Comparison of ENCODE assay signal across 14 mouse cellular contexts in genomic region chr5:141202276-141203065, GRCm38 (mm10). TPM values are rescaled to one million over a fixed set of nuclear protein-coding genes. Genes with fewer than 3 reads are reported as not detected.
DNase-seq lines count a peak whose midpoint lies in the region; ATAC-seq and TF ChIP-seq lines count a peak whose summit lies in the region.
"Had no signal": no experiment of that assay in that cellular context is flagged by ENCODE, and none has a peak within 500 bp of the region (broad histone marks: within the 10 kb centered on the region; RNA-seq: fewer than 3 reads in every experiment).

No protein-coding gene starts in this region.

- no peak overlapping the region for H3ac ChIP-seq in C2C12 (ENCODE audit: control insufficient read depth, insufficient read length, low read depth)

- DNase-seq in cerebellum, postnatal 10 days: peak; percentile 43 to 54
- DNase-seq in cerebellum, adult 11 months: no peak
- DNase-seq in hindbrain, postnatal 0 days (ENCODE audit: low spot score): peak; percentile 42
- no peak for DNase-seq in forebrain, embryonic 10.5 days (ENCODE audit: extremely low spot score, low spot score)
- no peak for DNase-seq in spleen, postnatal 4 days (ENCODE audit: low spot score in 2 of 2)
- DNase-seq: kidney, adult 8-10 months; liver, embryonic 13.5 days; lung, postnatal 14 days had no signal

- H3K27ac ChIP-seq in intestine, embryonic 16.5 days (ENCODE audit: low read length): peak overlapping the region; percentile 48; the same call in 1 of the 2 replicates
- no peak overlapping the region for H3K27ac ChIP-seq in intestine, postnatal 0 days (ENCODE audit: low read depth, low read length)
- no peak overlapping the region for H3K27ac ChIP-seq in hindbrain, postnatal 0 days
- H3K27ac ChIP-seq in forebrain, embryonic 10.5 days: no peak overlapping the region
- H3K27ac ChIP-seq: liver, embryonic 13.5 days; midbrain, embryonic 12.5 days; neural tube, embryonic 12.5 days had no signal

- H3K9ac ChIP-seq in intestine, embryonic 16.5 days (ENCODE audit: low read depth, low read length): no peak overlapping the region
- H3K9ac ChIP-seq in intestine, postnatal 0 days (ENCODE audit: low read depth, low read length): no peak overlapping the region
- H3K9ac ChIP-seq in hindbrain, postnatal 0 days (replicated peaks; ENCODE audit: low read length): no peak overlapping the region
- H3K9ac ChIP-seq: liver, embryonic 13.5 days; midbrain, embryonic 12.5 days; neural tube, embryonic 12.5 days had no signal

- H3K9me3 ChIP-seq in intestine, embryonic 16.5 days (ENCODE audit: control insufficient read depth, low read length): no peaks in the 10 kb centered on the region
- H3K9me3 ChIP-seq in intestine, postnatal 0 days (ENCODE audit: control insufficient read depth): no peaks in the 10 kb centered on the region
- H3K9me3 ChIP-seq in hindbrain, postnatal 0 days (ENCODE audit: low read length): no peaks in the 10 kb centered on the region
- no peaks in the 10 kb centered on the region for H3K9me3 ChIP-seq in forebrain, embryonic 10.5 days
- H3K9me3 ChIP-seq: liver, embryonic 13.5 days; midbrain, embryonic 12.5 days; neural tube, embryonic 12.5 days had no signal

- no peak overlapping the region for H3K4me3 ChIP-seq in intestine, embryonic 16.5 days (ENCODE audit: low read length)
- H3K4me3 ChIP-seq in intestine, postnatal 0 days (ENCODE audit: low read depth, low read length): no peak overlapping the region
- no peak overlapping the region for H3K4me3 ChIP-seq in C2C12 (ENCODE audit: insufficient read depth, poor library complexity, severe bottlenecking)
- no peak overlapping the region for H3K4me3 ChIP-seq in hindbrain, postnatal 0 days (ENCODE audit: low read length)
- no peak overlapping the region for H3K4me3 ChIP-seq in forebrain, embryonic 10.5 days
- H3K4me3 ChIP-seq: liver, embryonic 13.5 days; midbrain, embryonic 12.5 days; neural tube, embryonic 12.5 days had no signal

- H3K79me2 ChIP-seq in C2C12 (ENCODE audit: control insufficient read depth, insufficient read depth): no peaks in the 10 kb centered on the region

- no peak for ATAC-seq in intestine, embryonic 16.5 days
- ATAC-seq in intestine, postnatal 0 days: no peak
- no peak for ATAC-seq in hindbrain, postnatal 0 days

- peaks cover 2% of the 10 kb centered on the region; the same call in 1 of the 2 replicates for H3K4me1 ChIP-seq in intestine, embryonic 16.5 days (ENCODE audit: control insufficient read depth, insufficient read depth, low read length)
- H3K4me1 ChIP-seq in intestine, postnatal 0 days (replicated peaks; ENCODE audit: control insufficient read depth, insufficient read depth, low read length): no peaks in the 10 kb centered on the region
- no peaks in the 10 kb centered on the region for H3K4me1 ChIP-seq in hindbrain, postnatal 0 days (ENCODE audit: insufficient read depth, low read length)
- H3K4me1 ChIP-seq in forebrain, embryonic 10.5 days: peaks cover 8% of the 10 kb centered on the region
- H3K4me1 ChIP-seq: liver, embryonic 13.5 days had no signal

- no peaks in the 10 kb centered on the region for H3K27me3 ChIP-seq in intestine, embryonic 16.5 days (replicated peaks; ENCODE audit: control insufficient read depth, insufficient read depth, low read length)
- H3K27me3 ChIP-seq in intestine, postnatal 0 days (replicated peaks; ENCODE audit: control insufficient read depth, insufficient read depth, low read length): no peaks in the 10 kb centered on the region
- no peaks in the 10 kb centered on the region for H3K27me3 ChIP-seq in C2C12 (ENCODE audit: control insufficient read depth, insufficient read depth, insufficient read length)
- H3K27me3 ChIP-seq in hindbrain, postnatal 0 days (ENCODE audit: insufficient read depth, low read length): no peaks in the 10 kb centered on the region
- H3K27me3 ChIP-seq in forebrain, embryonic 10.5 days (ENCODE audit: poor library complexity, severe bottlenecking): no peaks in the 10 kb centered on the region
- H3K27me3 ChIP-seq: liver, embryonic 13.5 days; midbrain, embryonic 12.5 days; neural tube, embryonic 12.5 days had no signal

- H3K79me3 ChIP-seq in C2C12 (ENCODE audit: low read depth): no peaks in the 10 kb centered on the region

- H3K36me3 ChIP-seq in intestine, embryonic 16.5 days (ENCODE audit: control insufficient read depth, insufficient read depth, low read length): no peaks in the 10 kb centered on the region
- no peaks in the 10 kb centered on the region for H3K36me3 ChIP-seq in intestine, postnatal 0 days (ENCODE audit: control insufficient read depth, insufficient read depth)
- H3K36me3 ChIP-seq in C2C12 (ENCODE audit: control insufficient read depth, insufficient read depth): no peaks in the 10 kb centered on the region
- no peaks in the 10 kb centered on the region for H3K36me3 ChIP-seq in hindbrain, postnatal 0 days (ENCODE audit: insufficient read depth, low read length)
- no peaks in the 10 kb centered on the region for H3K36me3 ChIP-seq in forebrain, embryonic 10.5 days (replicated peaks)
- H3K36me3 ChIP-seq: liver, embryonic 13.5 days; midbrain, embryonic 12.5 days; neural tube, embryonic 12.5 days had no signal

- TF ChIP-seq CTCF in intestine, postnatal 0 days (IDR thresholded peaks at IDR 0.05; ENCODE audit: low read depth): no peak
- no peak for TF ChIP-seq CTCF in C2C12 (IDR thresholded peaks at IDR 0.05; ENCODE audit: control insufficient read depth, insufficient read depth, insufficient read length)
- TF ChIP-seq CTCF in hindbrain, postnatal 0 days (IDR thresholded peaks at IDR 0.05; ENCODE audit: low read depth): no peak

- no peak overlapping the region for H3K4me2 ChIP-seq in intestine, embryonic 16.5 days (ENCODE audit: low read depth, low read length)
- no peak overlapping the region for H3K4me2 ChIP-seq in intestine, postnatal 0 days (replicated peaks; ENCODE audit: low read depth)
- H3K4me2 ChIP-seq in hindbrain, postnatal 0 days (ENCODE audit: low read depth, low read length): no peak overlapping the region
- H3K4me2 ChIP-seq: liver, embryonic 13.5 days; midbrain, embryonic 12.5 days; neural tube, embryonic 12.5 days had no signal

- 67% methylated on average over 11 of the region's 11 CpGs for WGBS in intestine, embryonic 16.5 days
- 74% methylated on average over 11 of the region's 11 CpGs for WGBS in intestine, postnatal 0 days
- 64% methylated on average over 11 of the region's 11 CpGs for WGBS in hindbrain, postnatal 0 days
- 88% methylated on average over 11 of the region's 11 CpGs for WGBS in forebrain, embryonic 10.5 days

TF ChIP-seq in C2C12, 6 proteins besides CTCF, POLR2A, EP300 and RAD21:
- TF ChIP-seq MYOD1 (IDR thresholded peaks at IDR 0.05; ENCODE audit: control insufficient read depth, insufficient read length, low read depth) (peak; percentile 8), MYOG (IDR thresholded peaks at IDR 0.05; ENCODE audit: control insufficient read depth, extremely low read depth, insufficient read length) (no peak)

RNA-seq across cellular contexts. Expression of gene Sdk1, which starts 38.8 kb away (rescaled TPM):
- 1.7 and 2.0 TPM in 2 replicates for polyA plus RNA-seq in intestine, embryonic 16.5 days (2015; fragmentation: Nextera tagmentation; extraction: Ambion mirVana)
- 0.85 and 0.94 TPM in 2 replicates for polyA plus RNA-seq in intestine, postnatal 0 days (2015; fragmentation: Nextera tagmentation; extraction: Ambion mirVana)
- 0.61 TPM for polyA plus RNA-seq in C2C12 (2012; fragmentation: generic; extraction: Trizol)
- total RNA-seq in hindbrain, postnatal 0 days (2014; rRNA removed): 14.2 and 58.4 TPM in 2 replicates
- polyA plus RNA-seq in hindbrain, postnatal 0 days (2015; fragmentation: Nextera tagmentation; extraction: Ambion mirVana): 1.9 and 2.2 TPM in 2 replicates
- polyA plus RNA-seq in forebrain, embryonic 10.5 days (2016; fragmentation: Nextera tagmentation; extraction: Ambion mirVana): 0.52 and 0.58 TPM in 2 replicates
- total RNA-seq: MEL had no signal

Comparison
In these comparisons a context has a peak if more than half of its experiments do, and no peak if none do; other contexts are left out.
1. DNase-seq: peak in cerebellum, postnatal 10 days (2 of 2) and hindbrain, postnatal 0 days (single experiment); none in cerebellum, adult 11 months (single experiment), forebrain, embryonic 10.5 days (single experiment) and spleen, postnatal 4 days (0 of 2).